Mouse (Mus musculus) stomach, embryonic 16.5 days (tissue): ENCODE results near the gene Rbm46. TPM values are rescaled to one million over a fixed set of nuclear protein-coding genes. Genes with fewer than 3 reads are reported as not detected.

Experiments used
- ATAC-seq: fragments of 200-750 bp; cut with Nextera tagmentation; 2 replicates; pipeline ENCODE4 v1.8.0; 2017; ENCODE audit warnings: moderate number of reproducible peaks, moderate TSS enrichment; ENCODE audit not compliant: insufficient read depth, low FRiP score
- H3K27ac ChIP-seq: fragments of 300-500 bp; sonication (generic); 2 replicates; pipeline ENCODE4 v1.5.1; 2014; ENCODE audit warnings: low read length
- H3K27me3 ChIP-seq: fragments of 300-500 bp; sonication (generic); 2 replicates; pipeline ENCODE4 v1.6.1; 2014; ENCODE audit warnings: low read length, control low read depth, mixed read lengths; ENCODE audit not compliant: control insufficient read depth, insufficient read depth
- H3K36me3 ChIP-seq: fragments of 300-500 bp; sonication (generic); 2 replicates; pipeline ENCODE4 v1.6.1; 2014; ENCODE audit warnings: low read length; ENCODE audit not compliant: control insufficient read depth, insufficient read depth
- H3K4me1 ChIP-seq: fragments of 300-500 bp; sonication (generic); 2 replicates; pipeline ENCODE4 v1.6.1; 2014; ENCODE audit warnings: low read length, control low read depth, mixed read lengths; ENCODE audit not compliant: control insufficient read depth, insufficient read depth
- H3K4me2 ChIP-seq: fragments of 300-500 bp; sonication (generic); 2 replicates; pipeline ENCODE4 v1.6.1; 2014; ENCODE audit warnings: low read depth, low read length, mixed read lengths
- H3K4me3 ChIP-seq: fragments of 300-500 bp; sonication (generic); replicated peaks from 2 replicates; pipeline ENCODE4 v1.5.1; 2014; ENCODE audit warnings: mild to moderate bottlenecking, low read length
- H3K9ac ChIP-seq: fragments of 300-500 bp; sonication (generic); 2 replicates; pipeline ENCODE4 v1.6.1; 2014; ENCODE audit warnings: low read length
- H3K9me3 ChIP-seq: fragments of 300-500 bp; sonication (generic); replicated peaks from 2 replicates; pipeline ENCODE4 v1.6.1; 2016; ENCODE audit warnings: low read length, control low read depth; ENCODE audit not compliant: control insufficient read depth
- WGBS: fragments of 180-500 bp; shearing (Covaris S2); extraction: QIAGEN DNeasy Blood & Tissue Kit; methylation state at CpG from one replicate; pipeline ENCODE4 v1.1.7; 2014; 5-methylcytosine and 5-hydroxymethylcytosine counted together
- polyA plus RNA-seq: library from polyadenylated mRNA; unstranded; fragments of >200 nt; fragmentation: Nextera tagmentation; extraction: Ambion mirVana; gene quantifications from 2 replicates; pipeline ENCODE4 v1.2.1, GENCODE M21; 2015

The Rbm46 gene
- polyA plus RNA-seq, 1 experiment from 2014 or later, result 5.2 TPM

- H3K27me3 ChIP-seq, result peaks cover 16% of the 10 kb centered on the region
- no peaks in the 10 kb centered on the region for H3K9me3 ChIP-seq
- 17% methylated on average over 67 of the region's 69 CpGs for WGBS
- H3K36me3 ChIP-seq, result no peaks in the 10 kb centered on the region
- peak; percentile 15; the same call in 1 of the 2 replicates for ATAC-seq
- no peak overlapping the region for H3K27ac ChIP-seq
- H3K4me2 ChIP-seq, result peak overlapping the region; percentile 64
- H3K4me1 ChIP-seq, result peaks cover 5% of the 10 kb centered on the region
- H3K9ac ChIP-seq, result peak overlapping the region; percentile 53
- peak overlapping the region; percentile 47 for H3K4me3 ChIP-seq
Measured at GRCm38 (mm10) chr3:82875671-82876371, 462 bp downstream of the Rbm46 start.

GRCm38 (mm10) chr3:82857414-82858077 is 18.7 kb downstream of the Rbm46 start:
- no peak for ATAC-seq
- no peak overlapping the region for H3K27ac ChIP-seq
- H3K9me3 ChIP-seq, result no peaks in the 10 kb centered on the region
- H3K4me3 ChIP-seq, result no peak overlapping the region
- WGBS, result 23% methylated on average over 4 of the region's 4 CpGs
- H3K9ac ChIP-seq, result no peak overlapping the region
- H3K4me1 ChIP-seq, result no peaks in the 10 kb centered on the region
- H3K36me3 ChIP-seq, result no peaks in the 10 kb centered on the region
- H3K4me2 ChIP-seq, result no peak overlapping the region
- H3K27me3 ChIP-seq, result no peaks in the 10 kb centered on the region

- no peak for ATAC-seq
- Histone ChIP-seq H3K4me1 (no peaks in the 10 kb centered on the region), H3K27me3 (no peaks in the 10 kb centered on the region), H3K9ac (no peak overlapping the region), H3K4me3 (no peak overlapping the region), H3K9me3 (no peaks in the 10 kb centered on the region), H3K4me2 (no peak overlapping the region), H3K27ac (no peak overlapping the region), H3K36me3 (no peaks in the 10 kb centered on the region)
- WGBS, result 83% methylated on average over 9 of the region's 9 CpGs
Measured at GRCm38 (mm10) chr3:82825165-82825564, 51.1 kb downstream of the Rbm46 start.

- no peaks in the 10 kb centered on the region for H3K36me3 ChIP-seq
- ATAC-seq, result no peak
- H3K27me3 ChIP-seq, result no peaks in the 10 kb centered on the region
- no peak overlapping the region for H3K4me3 ChIP-seq
- no peaks in the 10 kb centered on the region for H3K9me3 ChIP-seq
- 73% methylated on average over 3 of the region's 3 CpGs for WGBS
- H3K27ac ChIP-seq, result no peak overlapping the region
- H3K9ac ChIP-seq, result no peak overlapping the region
- H3K4me2 ChIP-seq, result no peak overlapping the region
- no peaks in the 10 kb centered on the region for H3K4me1 ChIP-seq
Measured at GRCm38 (mm10) chr3:82811851-82812250, 64.4 kb downstream of the Rbm46 start.

GRCm38 (mm10) chr3:82810334-82811120 is 65.8 kb downstream of the Rbm46 start:
- no peak overlapping the region for H3K4me2 ChIP-seq
- no peak overlapping the region for H3K4me3 ChIP-seq
- H3K27me3 ChIP-seq, result no peaks in the 10 kb centered on the region
- H3K36me3 ChIP-seq, result no peaks in the 10 kb centered on the region
- no peaks in the 10 kb centered on the region for H3K9me3 ChIP-seq
- no peak overlapping the region for H3K27ac ChIP-seq
- 74% methylated on average over 7 of the region's 7 CpGs for WGBS
- ATAC-seq, result no peak
- H3K9ac ChIP-seq, result no peak overlapping the region
- no peaks in the 10 kb centered on the region for H3K4me1 ChIP-seq

- no peaks in the 10 kb centered on the region for H3K9me3 ChIP-seq
Measured at GRCm38 (mm10) chr3:82809769-82810168, 66.5 kb downstream of the Rbm46 start.

GRCm38 (mm10) chr3:82808323-82808911 is 67.9 kb downstream of the Rbm46 start:
- H3K36me3 ChIP-seq, result no peaks in the 10 kb centered on the region
- 83% methylated on average over 1 of the region's 1 CpGs for WGBS

More at GRCm38 (mm10) chr3:82809769-82810168, 66.5 kb downstream of the Rbm46 start:
- Histone ChIP-seq H3K4me1 (no peaks in the 10 kb centered on the region), H3K4me3 (no peak overlapping the region), H3K9ac (no peak overlapping the region), H3K27me3 (no peaks in the 10 kb centered on the region), H3K36me3 (no peaks in the 10 kb centered on the region), H3K4me2 (no peak overlapping the region), H3K27ac (no peak overlapping the region)
- WGBS, result 60% methylated on average over 7 of the region's 7 CpGs
- ATAC-seq, result no peak

GRCm38 (mm10) chr3:82805291-82805690 is 71.0 kb downstream of the Rbm46 start:
- H3K9me3 ChIP-seq, result no peaks in the 10 kb centered on the region
- ATAC-seq, result no peak
- no peaks in the 10 kb centered on the region for H3K4me1 ChIP-seq
- H3K27ac ChIP-seq, result no peak overlapping the region
- 76% methylated on average over 7 of the region's 7 CpGs for WGBS
- no peak overlapping the region for H3K9ac ChIP-seq
- no peak overlapping the region for H3K4me2 ChIP-seq
- H3K4me3 ChIP-seq, result no peak overlapping the region
- H3K27me3 ChIP-seq, result no peaks in the 10 kb centered on the region
- H3K36me3 ChIP-seq, result no peaks in the 10 kb centered on the region

More at GRCm38 (mm10) chr3:82808323-82808911, 67.9 kb downstream of the Rbm46 start:
- H3K9ac ChIP-seq, result no peak overlapping the region
- H3K27me3 ChIP-seq, result no peaks in the 10 kb centered on the region
- ATAC-seq, result no peak
- H3K27ac ChIP-seq, result no peak overlapping the region
- no peak overlapping the region for H3K4me2 ChIP-seq
- H3K4me1 ChIP-seq, result no peaks in the 10 kb centered on the region
- H3K9me3 ChIP-seq, result no peaks in the 10 kb centered on the region
- H3K4me3 ChIP-seq, result no peak overlapping the region
